Mouse (Mus musculus): Measurements from ENCODE around the gene Gm9944. TPM values are rescaled to one million over a fixed set of nuclear protein-coding genes. Genes with fewer than 3 reads are reported as not detected.

Gene Gm9944
- polyA plus RNA-seq, 1 experiment from 2014 or later: not detected

GRCm38 (mm10) chr4:144420644-144421043, 32.5 kb downstream of the Gm9944 start:
- H3K27ac ChIP-seq: no peak overlapping the region
- no peak overlapping the region for H3K4me3 ChIP-seq
- ATAC-seq (ENCODE audit: low FRiP score, low read depth): no peak
- peaks cover 6% of the 10 kb centered on the region; the same call in 1 of the 2 replicates for H3K9me3 ChIP-seq
- no peak overlapping the region for H3K9ac ChIP-seq
- no peaks in the 10 kb centered on the region for H3K36me3 ChIP-seq
- no peaks in the 10 kb centered on the region for H3K4me1 ChIP-seq
- no peaks in the 10 kb centered on the region for H3K27me3 ChIP-seq (replicated peaks)
- no peak overlapping the region for H3K4me2 ChIP-seq (replicated peaks)

- Histone ChIP-seq H3K4me2 (replicated peaks) (no peak within 1 kb of the TSS), H3K27ac (no peak within 1 kb of the TSS), H3K9me3 (peaks cover 8% of the 10 kb centered on the region; the same call in 1 of the 2 replicates), H3K9ac (no peak within 1 kb of the TSS), H3K4me3 (no peak within 1 kb of the TSS), H3K4me1 (no peaks in the 10 kb centered on the region), H3K27me3 (replicated peaks) (no peaks in the 10 kb centered on the region), H3K36me3 (no peaks in the 10 kb centered on the region)
- ATAC-seq (ENCODE audit: low FRiP score, low read depth): no peak
- 81% methylated on average over 9 of the region's 9 CpGs for WGBS
These were observed 44.8 kb downstream of the Gm9944 start, which contains the start of gene Pramef12 for GRCm38 (mm10) chr4:144408290-144408689. Gene Pramef12, minus strand, starts transcription at chr4:144408464.

GRCm38 (mm10) chr4:144406261-144406660, 46.9 kb downstream of the Gm9944 start:
- Histone ChIP-seq H3K27me3 (replicated peaks) (no peaks in the 10 kb centered on the region), H3K4me3 (no peak overlapping the region), H3K4me1 (no peaks in the 10 kb centered on the region), H3K36me3 (no peaks in the 10 kb centered on the region), H3K9ac (no peak overlapping the region), H3K4me2 (replicated peaks) (no peak overlapping the region), H3K9me3 (peaks cover 6% of the 10 kb centered on the region; the same call in 1 of the 2 replicates), H3K27ac (no peak overlapping the region)
- no peak for ATAC-seq (ENCODE audit: low FRiP score, low read depth)
- WGBS: 53% methylated on average over 3 of the region's 3 CpGs

GRCm38 (mm10) chr4:144404456-144405086, 48.5 kb downstream of the Gm9944 start:
- H3K36me3 ChIP-seq: no peaks in the 10 kb centered on the region
- no peaks in the 10 kb centered on the region for H3K4me1 ChIP-seq
- 0 out of 2 replicates have a peak, but pooled peaks have one; percentile 37 for ATAC-seq (ENCODE audit: low FRiP score, low read depth)
- H3K4me3 ChIP-seq: 0 out of 2 replicates have a peak overlapping the region, but pooled peaks have one; percentile 7
- H3K9ac ChIP-seq: no peak overlapping the region
- 10% methylated on average over 17 of the region's 17 CpGs for WGBS
- no peaks in the 10 kb centered on the region for H3K27me3 ChIP-seq (replicated peaks)
- no peak overlapping the region for H3K27ac ChIP-seq
- peaks cover 5% of the 10 kb centered on the region; the same call in 1 of the 2 replicates for H3K9me3 ChIP-seq
- H3K4me2 ChIP-seq (replicated peaks): peak overlapping the region; percentile 51

Other genes starting within 250 kb of the Gm9944 start
- not detected in 2 replicates for gene C87977, start 240.0 kb downstream of the Gm9944 start, polyA plus RNA-seq (2016; fragmentation: Nextera tagmentation; extraction: Ambion mirVana)
- gene Pramel5, start 172.8 kb downstream of the Gm9944 start, polyA plus RNA-seq (2016; fragmentation: Nextera tagmentation; extraction: Ambion mirVana): not detected in 2 replicates
- gene Gm13128, start 123.1 kb downstream of the Gm9944 start, polyA plus RNA-seq (2016; fragmentation: Nextera tagmentation; extraction: Ambion mirVana): not detected in 2 replicates
- not detected in 2 replicates for gene Gm13119, start 95.4 kb downstream of the Gm9944 start, polyA plus RNA-seq (2016; fragmentation: Nextera tagmentation; extraction: Ambion mirVana)
- not detected in 2 replicates for gene Pramef20, start 75.4 kb downstream of the Gm9944 start, polyA plus RNA-seq (2016; fragmentation: Nextera tagmentation; extraction: Ambion mirVana)
- 0.08 TPM in 1 of 2 replicates, not detected in the other for gene Pramef12, start 44.9 kb downstream of the Gm9944 start, polyA plus RNA-seq (2016; fragmentation: Nextera tagmentation; extraction: Ambion mirVana)
- not detected in 2 replicates for gene 1700012P22Rik, start 14.5 kb downstream of the Gm9944 start, polyA plus RNA-seq (2016; fragmentation: Nextera tagmentation; extraction: Ambion mirVana)
- gene Aadacl3, start 10.4 kb upstream of the Gm9944 start, polyA plus RNA-seq (2016; fragmentation: Nextera tagmentation; extraction: Ambion mirVana): not detected in 2 replicates
- not detected in 2 replicates for gene 9430007A20Rik, start 66.5 kb upstream of the Gm9944 start, polyA plus RNA-seq (2016; fragmentation: Nextera tagmentation; extraction: Ambion mirVana)
- not detected in 2 replicates for gene Gm13124, start 111.8 kb upstream of the Gm9944 start, polyA plus RNA-seq (2016; fragmentation: Nextera tagmentation; extraction: Ambion mirVana)
- gene Aadacl4, start 160.4 kb upstream of the Gm9944 start, polyA plus RNA-seq (2016; fragmentation: Nextera tagmentation; extraction: Ambion mirVana): not detected in 2 replicates
- not detected in 2 replicates for gene Gm436, start 233.1 kb upstream of the Gm9944 start, polyA plus RNA-seq (2016; fragmentation: Nextera tagmentation; extraction: Ambion mirVana)

Data from neural tube, embryonic 12.5 days (tissue).